Mouse (Mus musculus): Measurements from ENCODE around the gene Gpld1. TPM values are rescaled to one million over a fixed set of nuclear protein-coding genes. Genes with fewer than 3 reads are reported as not detected.
"Not testable (repeated sequence)": the region's sequence is repeated elsewhere in the genome, so short reads cannot be mapped to it uniquely, and the experiment has no call there.

Gpld1 gene
- polyA plus RNA-seq, 1 experiment from 2014 or later: 3.1 TPM

DNA sequence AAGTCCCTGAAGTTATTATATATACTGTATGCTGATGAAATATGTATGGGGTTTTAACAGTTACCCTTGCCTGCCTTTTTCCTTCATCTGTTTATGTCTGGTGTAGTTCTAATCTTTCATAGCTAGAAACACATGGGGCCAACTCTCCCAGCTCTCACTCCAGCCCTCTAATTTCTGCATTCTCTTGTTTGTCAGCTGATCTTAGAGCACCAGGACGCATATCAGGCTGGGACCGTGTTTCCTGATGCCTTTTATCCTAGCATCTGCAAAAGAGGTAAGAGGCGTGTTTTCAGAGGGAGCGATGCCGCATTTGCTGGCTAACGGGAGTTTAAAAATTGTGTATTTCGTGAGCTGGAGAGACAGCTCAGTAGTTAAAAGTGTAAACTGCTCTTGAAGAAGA is 9.7 kb downstream of the Gpld1 start:
- H3K4me2 ChIP-seq: no peak overlapping the region
- no peak overlapping the region for H3K9ac ChIP-seq
- H3K9me3 ChIP-seq: no peaks in the 10 kb centered on the region
- no peak for ATAC-seq (ENCODE audit: insufficient read depth, low FRiP score, low read depth)
- 65% methylated on average over 7 of the region's 7 CpGs for WGBS
- no peak overlapping the region for H3K27ac ChIP-seq
- no peak overlapping the region for H3K4me3 ChIP-seq (replicated peaks)
- no peaks in the 10 kb centered on the region for H3K27me3 ChIP-seq (replicated peaks)
- no peaks in the 10 kb centered on the region for H3K36me3 ChIP-seq
- no peaks in the 10 kb centered on the region for H3K4me1 ChIP-seq

DNA sequence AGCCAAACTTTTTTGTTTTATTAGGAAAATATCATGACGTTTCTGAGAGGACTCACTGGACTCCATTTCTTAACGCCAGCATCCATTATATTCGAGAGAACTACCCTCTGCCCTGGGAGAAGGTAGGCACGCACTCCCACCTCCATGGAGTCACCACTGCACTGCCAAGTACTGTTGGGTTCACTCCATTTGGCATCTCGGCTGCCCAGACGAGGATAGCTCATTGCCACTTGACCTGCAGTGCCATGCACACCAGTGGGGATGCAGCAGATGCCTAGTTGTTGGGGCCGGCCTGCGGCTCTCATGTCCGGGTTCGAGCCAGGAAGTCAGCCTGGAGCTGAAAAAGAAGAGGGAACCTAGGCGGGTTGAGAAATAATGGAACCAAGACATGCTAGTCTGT is 12.1 kb downstream of the Gpld1 start:
- H3K4me3 ChIP-seq (replicated peaks): no peak overlapping the region
- no peaks in the 10 kb centered on the region for H3K27me3 ChIP-seq (replicated peaks)
- no peak overlapping the region for H3K4me2 ChIP-seq
- WGBS: 44% methylated on average over 11 of the region's 11 CpGs
- no peaks in the 10 kb centered on the region for H3K9me3 ChIP-seq
- H3K36me3 ChIP-seq: no peaks in the 10 kb centered on the region
- ATAC-seq (ENCODE audit: insufficient read depth, low FRiP score, low read depth): no peak
- no peaks in the 10 kb centered on the region for H3K4me1 ChIP-seq
- no peak overlapping the region for H3K9ac ChIP-seq
- H3K27ac ChIP-seq: 0 out of 2 replicates have a peak overlapping the region, but pooled peaks have one; percentile 18

DNA sequence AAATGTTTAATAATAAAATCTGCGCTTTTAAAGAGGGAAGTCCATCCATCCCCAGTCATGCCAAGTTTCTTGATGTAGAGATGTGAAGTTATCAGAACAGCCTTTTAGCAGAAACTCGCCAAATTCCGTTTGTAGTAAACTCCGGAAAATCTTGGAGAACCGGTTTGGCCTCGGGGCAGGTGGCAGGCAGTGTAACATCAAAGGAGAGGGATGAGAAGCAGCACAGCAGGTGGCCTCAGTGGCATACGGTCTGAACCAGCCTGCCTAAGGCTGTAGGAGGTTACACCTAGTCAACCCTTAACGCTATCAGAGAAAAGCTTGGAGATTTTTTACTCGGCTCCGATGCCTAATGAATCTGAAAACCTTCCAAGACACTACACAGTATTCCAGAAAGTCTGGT is 12.5 kb downstream of the Gpld1 start:
- Histone ChIP-seq H3K9me3 (no peaks in the 10 kb centered on the region), H3K27me3 (replicated peaks) (no peaks in the 10 kb centered on the region), H3K4me3 (replicated peaks) (no peak overlapping the region), H3K9ac (no peak overlapping the region), H3K36me3 (no peaks in the 10 kb centered on the region), H3K27ac (peak overlapping the region; percentile 45; the same call in 1 of the 2 replicates), H3K4me1 (no peaks in the 10 kb centered on the region), H3K4me2 (no peak overlapping the region)
- WGBS: 20% methylated on average over 10 of the region's 10 CpGs
- peak; percentile 86 for ATAC-seq (ENCODE audit: insufficient read depth, low FRiP score, low read depth)

DNA sequence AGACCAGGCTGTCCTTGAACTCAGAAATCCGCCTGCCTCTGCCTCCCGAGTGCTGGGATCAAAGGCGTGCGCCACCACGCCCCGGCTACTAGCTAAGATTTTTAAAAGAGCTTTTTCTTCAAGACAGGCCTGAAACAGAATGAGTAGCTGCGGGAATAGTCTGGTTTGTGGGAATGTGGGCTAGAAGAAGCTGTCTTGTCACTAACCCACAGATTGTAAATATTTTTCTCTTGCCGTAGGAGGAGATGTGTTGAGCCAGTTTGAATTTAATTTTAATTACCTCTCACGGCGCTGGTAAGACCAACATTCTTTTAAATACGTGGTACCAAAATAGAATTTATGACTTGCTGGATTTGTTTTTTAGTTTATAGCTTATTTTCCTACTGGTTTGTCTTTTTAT is 15.7 kb downstream of the Gpld1 start:
- ATAC-seq (ENCODE audit: insufficient read depth, low FRiP score, low read depth): no peak
- H3K4me2 ChIP-seq: no peak overlapping the region

DNA sequence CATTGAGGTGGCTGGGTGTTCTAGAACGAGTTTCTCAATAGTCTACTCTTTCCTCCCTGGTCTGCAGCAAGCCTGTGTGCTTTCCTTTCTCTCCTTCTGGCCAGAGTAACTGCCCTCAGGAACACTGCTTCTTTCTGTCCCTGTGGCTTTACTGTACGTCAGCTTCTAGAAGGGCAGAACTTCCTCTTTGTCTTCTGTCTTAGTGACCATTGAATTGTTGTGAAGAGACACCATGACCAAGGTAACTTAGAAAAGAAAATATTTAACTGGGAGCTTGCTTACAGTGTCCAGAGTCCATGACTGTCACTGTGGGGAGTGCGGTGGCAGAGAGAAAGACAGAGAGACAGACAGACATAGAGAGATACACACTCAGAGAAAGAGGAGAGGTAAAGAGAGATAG is 17.1 kb downstream of the Gpld1 start:
- H3K4me2 ChIP-seq: no peak overlapping the region
- no peak for ATAC-seq (ENCODE audit: insufficient read depth, low FRiP score, low read depth)
- no peak overlapping the region for H3K9ac ChIP-seq
- H3K4me3 ChIP-seq (replicated peaks): no peak overlapping the region
- WGBS: 80% methylated on average over 3 of the region's 3 CpGs
- no peaks in the 10 kb centered on the region for H3K9me3 ChIP-seq
- no peak overlapping the region for H3K27ac ChIP-seq
- no peaks in the 10 kb centered on the region for H3K36me3 ChIP-seq
- H3K27me3 ChIP-seq (replicated peaks): no peaks in the 10 kb centered on the region
- H3K4me1 ChIP-seq: 0 out of 2 replicates have a peak, but pooled peaks cover 1% of the 10 kb centered on the region

More for the DNA sequence above, 15.7 kb downstream of the Gpld1 start:
- Histone ChIP-seq H3K4me3 (replicated peaks) (no peak overlapping the region), H3K36me3 (no peaks in the 10 kb centered on the region), H3K9ac (no peak overlapping the region), H3K27me3 (replicated peaks) (no peaks in the 10 kb centered on the region), H3K27ac (no peak overlapping the region), H3K4me1 (no peaks in the 10 kb centered on the region), H3K9me3 (no peaks in the 10 kb centered on the region)
- 85% methylated on average over 11 of the region's 11 CpGs for WGBS

DNA sequence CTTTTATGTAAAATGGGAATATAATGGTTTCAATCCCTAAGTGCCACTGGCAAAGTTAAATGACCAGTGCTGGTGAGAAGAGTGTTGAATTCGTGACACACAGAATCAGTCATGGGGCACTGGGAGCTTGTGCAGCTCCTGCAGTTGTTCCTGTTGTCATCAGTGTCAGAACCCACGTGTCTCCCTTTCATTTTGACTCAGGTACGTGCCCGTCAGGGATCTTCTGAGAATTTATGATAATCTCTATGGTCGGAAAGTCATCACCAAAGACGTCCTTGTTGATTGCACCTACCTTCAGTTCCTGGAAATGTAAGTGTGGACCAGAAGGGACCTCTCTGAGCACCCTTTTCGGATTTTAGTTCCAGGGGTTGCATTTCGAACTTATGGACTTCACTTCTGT is 19.2 kb downstream of the Gpld1 start:
- Histone ChIP-seq H3K36me3 (no peaks in the 10 kb centered on the region), H3K27me3 (replicated peaks) (no peaks in the 10 kb centered on the region), H3K4me3 (replicated peaks) (no peak overlapping the region), H3K4me1 (0 out of 2 replicates have a peak, but pooled peaks cover 3% of the 10 kb centered on the region), H3K4me2 (no peak overlapping the region), H3K9ac (no peak overlapping the region), H3K9me3 (no peaks in the 10 kb centered on the region), H3K27ac (no peak overlapping the region)
- no peak for ATAC-seq (ENCODE audit: insufficient read depth, low FRiP score, low read depth)
- WGBS: 84% methylated on average over 8 of the region's 8 CpGs

DNA sequence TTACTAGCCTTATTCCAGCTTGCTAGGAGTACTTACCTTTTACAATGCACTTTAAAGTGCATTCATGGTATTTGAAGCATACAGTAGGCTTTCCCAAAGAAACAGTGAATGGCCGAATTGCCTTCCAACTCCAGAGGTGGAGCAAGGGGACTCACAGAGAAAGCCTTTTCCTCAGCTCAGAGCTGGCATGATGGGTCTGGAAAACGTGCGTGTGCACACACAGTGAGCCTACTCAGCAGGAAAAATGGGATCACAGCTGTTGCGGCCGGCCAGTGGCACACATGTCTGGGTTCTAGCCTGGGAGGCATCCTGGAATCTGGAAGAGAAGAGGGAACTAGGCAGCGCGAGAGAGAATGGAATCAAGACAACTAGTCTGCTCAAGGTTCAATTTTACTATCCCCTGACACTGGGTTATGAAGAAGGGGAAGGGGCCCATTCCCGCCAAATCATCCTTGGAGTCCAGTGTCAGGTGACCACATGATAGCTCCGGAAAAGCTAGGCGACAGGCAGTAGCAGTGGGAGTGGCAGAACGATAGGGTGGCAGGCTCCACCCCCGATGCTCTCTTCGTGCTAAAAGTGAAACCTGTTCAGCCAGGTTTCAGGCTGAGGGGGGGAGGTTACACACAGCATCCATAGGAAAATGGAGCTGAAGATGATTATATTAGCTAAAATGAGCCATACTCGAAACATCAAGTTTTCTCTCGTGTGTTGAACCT is 22.3 kb downstream of the Gpld1 start:
- no peaks in the 10 kb centered on the region for H3K9me3 ChIP-seq
- 0 out of 2 replicates have a peak, but pooled peaks cover 3% of the 10 kb centered on the region for H3K4me1 ChIP-seq
- peak; percentile 32; the same call in 1 of the 2 replicates for ATAC-seq (ENCODE audit: insufficient read depth, low FRiP score, low read depth)
- no peaks in the 10 kb centered on the region for H3K27me3 ChIP-seq (replicated peaks)
- peak overlapping the region; percentile 34 for H3K4me3 ChIP-seq (replicated peaks)
- no peaks in the 10 kb centered on the region for H3K36me3 ChIP-seq
- 17% methylated on average over 15 of the region's 15 CpGs for WGBS
- H3K4me2 ChIP-seq: peak overlapping the region; percentile 56
- no peak overlapping the region; the same call in 1 of the 2 replicates for H3K27ac ChIP-seq
- H3K9ac ChIP-seq: no peak overlapping the region

DNA sequence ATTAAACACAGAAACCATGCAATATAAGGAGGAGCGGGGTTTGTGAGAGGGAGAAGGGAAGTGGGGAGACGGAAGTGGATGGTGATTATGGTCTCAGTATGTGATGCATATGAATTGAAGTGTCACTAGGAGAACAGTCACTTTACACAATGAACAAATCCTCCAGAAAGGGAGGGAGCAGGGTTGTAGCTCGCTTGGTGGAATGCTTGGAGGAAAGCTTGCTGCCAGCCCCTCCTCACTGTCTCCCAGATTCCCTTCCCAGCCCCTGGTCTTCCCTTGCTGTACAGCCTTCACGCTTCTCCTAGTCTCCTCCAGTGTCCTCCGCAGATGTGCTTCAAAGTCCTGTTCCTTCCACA is 22.9 kb downstream of the Gpld1 start:
- ATAC-seq (ENCODE audit: insufficient read depth, low FRiP score, low read depth): 0 out of 2 replicates have a peak, but pooled peaks have one; percentile 3
- Histone ChIP-seq H3K4me2 (peak overlapping the region; percentile 56), H3K27ac (no peak overlapping the region; the same call in 1 of the 2 replicates), H3K4me3 (replicated peaks) (peak overlapping the region; percentile 34), H3K36me3 (no peaks in the 10 kb centered on the region), H3K9me3 (no peaks in the 10 kb centered on the region), H3K4me1 (0 out of 2 replicates have a peak, but pooled peaks cover 3% of the 10 kb centered on the region), H3K9ac (no peak overlapping the region), H3K27me3 (replicated peaks) (no peaks in the 10 kb centered on the region)
- whole genome bisulfite sequencing: 29% methylated on average over 5 of the region's 5 CpGs

DNA sequence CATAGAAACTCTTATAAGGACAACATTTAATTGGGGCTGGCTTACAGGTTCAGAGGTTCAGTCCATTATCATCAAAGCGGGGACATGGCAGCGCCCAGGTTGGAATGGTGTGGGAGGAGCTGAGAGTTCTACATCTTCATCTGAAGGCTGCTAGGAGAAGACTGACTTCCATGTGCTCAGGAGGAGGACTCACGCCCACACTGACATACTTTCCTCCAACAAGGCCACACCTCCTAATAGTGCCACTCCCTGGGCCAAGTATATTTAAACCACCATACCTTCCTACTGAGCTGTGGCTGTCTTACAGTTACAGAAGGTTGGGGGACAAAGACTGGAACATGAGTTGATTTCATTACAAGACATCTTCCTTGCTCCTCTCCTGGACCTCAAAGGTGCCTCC is 28.8 kb downstream of the Gpld1 start:
- H3K4me1 ChIP-seq; H3K9me3 ChIP-seq; H3K27me3 ChIP-seq (replicated peaks); H3K4me2 ChIP-seq; H3K4me3 ChIP-seq (replicated peaks); ATAC-seq (ENCODE audit: insufficient read depth, low FRiP score, low read depth); H3K27ac ChIP-seq; H3K36me3 ChIP-seq; H3K9ac ChIP-seq: not testable (repeated sequence)
- 79% methylated on average over 3 of the region's 3 CpGs for WGBS

DNA sequence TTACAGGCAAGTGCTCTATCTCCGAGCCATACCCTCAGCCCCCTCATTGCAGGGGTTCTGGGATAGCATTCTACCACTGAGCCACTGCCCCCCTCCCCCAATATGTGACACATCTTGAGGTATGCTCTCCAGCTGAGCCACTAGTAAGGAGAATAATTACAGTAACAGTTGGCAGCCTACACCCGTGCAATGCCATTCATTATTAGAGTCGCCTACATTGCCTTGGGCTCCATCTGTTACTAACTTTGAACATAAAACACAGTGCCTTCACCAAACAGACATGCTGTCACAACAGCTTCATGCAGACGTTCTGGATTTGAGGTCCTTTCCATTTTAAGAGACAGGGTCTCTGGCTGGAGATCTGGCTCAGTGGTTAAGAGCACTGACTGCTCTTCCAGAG is 33.4 kb downstream of the Gpld1 start:
- Histone ChIP-seq H3K27me3 (replicated peaks) (no peaks in the 10 kb centered on the region), H3K4me2 (no peak overlapping the region), H3K27ac (no peak overlapping the region), H3K9ac (no peak overlapping the region), H3K9me3 (no peaks in the 10 kb centered on the region), H3K4me1 (no peaks in the 10 kb centered on the region), H3K4me3 (replicated peaks) (no peak overlapping the region), H3K36me3 (no peaks in the 10 kb centered on the region)
- no peak for ATAC-seq (ENCODE audit: insufficient read depth, low FRiP score, low read depth)
- 81% methylated on average over 4 of the region's 4 CpGs for WGBS

DNA sequence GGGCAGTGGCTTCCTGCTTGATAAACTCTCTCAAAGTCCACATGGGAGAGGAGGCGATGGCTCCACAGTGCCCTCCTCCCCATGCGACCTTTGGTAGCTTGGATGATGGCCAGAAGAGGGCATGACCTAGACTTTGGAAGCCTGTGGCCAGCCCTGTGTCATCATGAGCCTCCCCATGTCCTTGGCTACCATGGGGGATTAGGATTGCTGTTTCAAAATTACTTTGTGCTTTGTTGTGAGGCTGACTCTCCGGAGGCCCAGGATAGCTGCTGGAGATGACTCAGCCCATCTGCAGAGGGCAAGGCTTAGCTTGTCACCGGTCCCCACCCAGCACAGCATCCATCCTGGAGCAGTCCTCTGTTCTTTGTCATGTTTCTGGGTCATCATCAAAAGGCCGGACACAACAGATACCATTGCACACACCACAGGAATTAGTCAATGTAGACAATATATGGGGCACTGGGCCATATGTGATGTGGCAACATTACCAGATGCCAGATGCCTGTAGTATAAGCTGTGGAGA is 34.9 kb downstream of the Gpld1 start:
- Histone ChIP-seq H3K9ac (no peak overlapping the region), H3K36me3 (no peaks in the 10 kb centered on the region), H3K27me3 (replicated peaks) (no peaks in the 10 kb centered on the region), H3K4me1 (no peaks in the 10 kb centered on the region), H3K27ac (no peak overlapping the region), H3K4me3 (replicated peaks) (no peak overlapping the region), H3K9me3 (no peaks in the 10 kb centered on the region), H3K4me2 (no peak overlapping the region)
- 74% methylated on average over 5 of the region's 5 CpGs for WGBS
- peak; percentile 18; the same call in 1 of the 2 replicates for ATAC-seq (ENCODE audit: insufficient read depth, low FRiP score, low read depth)

DNA sequence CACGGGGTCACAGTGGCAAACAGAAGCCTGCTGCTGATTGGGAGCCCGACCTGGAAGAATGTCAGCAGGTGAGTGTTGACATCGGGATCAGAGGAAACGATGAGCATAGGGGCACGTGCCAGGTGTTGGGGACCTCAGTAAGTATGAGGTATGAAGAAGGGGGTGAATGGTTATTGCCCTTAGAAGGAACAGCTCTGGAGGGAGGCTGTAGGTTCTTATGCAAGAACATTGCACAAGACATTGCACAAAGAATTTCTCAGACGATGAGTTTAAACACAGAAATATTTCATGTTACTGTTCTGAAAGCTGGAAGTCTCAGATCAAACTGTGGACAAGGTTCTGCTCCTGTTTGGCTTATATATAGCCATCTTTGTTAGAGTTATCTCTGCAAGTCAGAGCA is 38.1 kb downstream of the Gpld1 start:
- no peak for ATAC-seq (ENCODE audit: insufficient read depth, low FRiP score, low read depth)
- WGBS: 81% methylated on average over 6 of the region's 6 CpGs
- H3K4me3 ChIP-seq (replicated peaks): no peak overlapping the region

More for the DNA sequence above, 38.1 kb downstream of the Gpld1 start:
- Histone ChIP-seq H3K27ac (no peak overlapping the region), H3K36me3 (no peaks in the 10 kb centered on the region), H3K4me1 (no peaks in the 10 kb centered on the region), H3K9ac (no peak overlapping the region), H3K27me3 (replicated peaks) (no peaks in the 10 kb centered on the region), H3K9me3 (no peaks in the 10 kb centered on the region), H3K4me2 (no peak overlapping the region)
